Mouse (Mus musculus): ENCODE data around the gene Stk39. TPM values are rescaled to one million over a fixed set of nuclear protein-coding genes. Genes with fewer than 3 reads are reported as not detected.

The Stk39 gene
- total RNA-seq, 2 experiments from 2014 or later, result 47.8 to 54.7 TPM

DNA sequence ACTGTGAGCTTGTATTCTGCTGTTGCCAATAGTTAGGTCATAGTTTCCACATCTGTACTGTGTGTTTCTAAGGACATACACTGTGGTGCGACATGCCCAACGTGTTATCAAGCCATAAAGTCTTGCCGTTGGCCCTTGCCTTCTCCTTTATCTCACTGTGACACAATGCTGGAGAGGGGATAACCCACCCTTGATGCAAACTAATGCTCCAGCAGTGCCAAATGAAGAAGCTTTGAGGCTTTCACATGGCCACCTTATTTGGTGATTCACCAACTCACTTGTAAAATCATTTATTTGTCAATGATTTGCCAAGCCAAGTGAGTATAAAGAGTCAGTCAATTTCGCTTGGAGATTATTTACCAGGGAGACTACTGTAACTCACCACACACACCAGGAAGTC is 46.0 kb downstream of the Stk39 start:
- no peak for DNase-seq (ENCODE audit: low spot score in 2 of 2)

DNA sequence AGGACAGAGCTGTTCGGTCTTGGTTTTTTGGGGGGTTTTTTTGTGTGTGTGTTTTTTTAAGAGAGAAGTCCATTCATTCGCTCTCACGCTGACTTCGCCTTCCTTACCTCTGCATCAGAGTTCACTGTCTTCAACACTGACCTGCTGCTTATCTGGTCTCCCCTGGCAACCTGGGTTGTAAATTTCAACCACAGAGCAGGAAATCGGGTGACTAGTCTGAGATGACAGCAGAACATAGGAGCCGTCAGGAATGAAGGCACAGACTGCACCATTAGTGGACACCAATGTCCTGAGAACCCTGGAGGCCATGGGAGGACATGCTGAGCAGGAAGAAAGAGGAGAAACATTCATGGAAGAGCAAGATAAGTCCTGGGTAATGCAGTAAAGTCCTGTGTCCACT is 51.1 kb downstream of the Stk39 start:
- no peak for DNase-seq (ENCODE audit: low spot score in 2 of 2)

DNA sequence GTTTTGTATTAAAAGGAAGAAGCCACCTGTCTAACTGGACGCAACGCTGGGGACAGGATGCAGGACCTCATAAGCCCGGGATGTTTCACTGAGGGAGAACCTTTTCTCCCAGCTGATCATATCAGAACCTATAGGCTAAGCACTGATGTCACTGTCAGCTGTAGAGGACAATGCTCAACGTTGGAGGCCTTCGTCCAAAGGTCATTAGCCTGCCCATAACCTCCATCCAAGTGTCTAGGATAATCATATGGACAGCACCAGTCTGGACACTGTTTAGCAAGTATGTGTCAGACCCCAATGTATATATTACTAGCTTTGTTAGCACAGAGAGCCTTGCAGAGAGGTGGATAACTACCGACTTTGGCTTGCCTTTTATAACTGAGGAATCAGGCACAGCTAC is 51.8 kb downstream of the Stk39 start:
- no peak for DNase-seq (ENCODE audit: low spot score in 2 of 2)

DNA sequence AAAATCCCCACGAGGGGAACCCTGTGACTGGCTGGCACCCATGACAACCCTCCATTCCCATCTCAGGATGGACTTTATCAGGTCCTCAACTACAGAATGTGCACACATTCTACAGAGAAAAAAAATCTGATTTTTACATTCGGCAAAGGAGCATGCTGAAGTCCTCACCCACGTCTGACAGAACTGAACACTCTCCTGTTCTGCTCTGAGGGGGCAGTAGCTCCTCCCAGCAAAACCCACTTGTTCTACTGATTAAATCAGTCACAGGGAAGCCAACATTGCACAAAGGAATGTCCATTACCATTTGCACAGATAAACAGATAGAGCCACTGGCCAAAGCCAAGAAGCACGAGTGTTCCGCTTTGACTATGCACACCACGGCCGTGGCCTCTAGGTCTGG is 52.3 kb downstream of the Stk39 start:
- DNase-seq (ENCODE audit: low spot score in 2 of 2), result no peak

DNA sequence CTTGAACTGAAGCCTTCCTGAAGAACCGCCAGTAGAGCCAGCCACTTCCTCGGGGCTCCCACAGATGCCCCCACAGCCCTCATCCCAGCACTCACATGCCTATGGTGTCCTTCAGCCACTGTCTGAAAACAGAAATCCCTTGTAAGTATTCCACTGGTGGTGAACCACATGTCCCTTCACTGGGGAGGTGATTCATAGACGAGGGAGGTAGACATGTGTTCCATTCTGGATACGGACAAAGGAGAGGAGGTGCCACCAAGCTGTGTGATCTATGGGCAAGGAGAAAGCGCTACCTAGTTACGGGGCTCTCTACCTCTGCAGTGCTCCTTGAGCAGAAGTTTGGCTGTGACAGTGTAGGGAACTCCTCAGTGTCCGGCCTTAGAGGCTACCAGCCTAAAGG is 52.9 kb downstream of the Stk39 start:
- DNase-seq (ENCODE audit: low spot score in 2 of 2), result no peak

DNA sequence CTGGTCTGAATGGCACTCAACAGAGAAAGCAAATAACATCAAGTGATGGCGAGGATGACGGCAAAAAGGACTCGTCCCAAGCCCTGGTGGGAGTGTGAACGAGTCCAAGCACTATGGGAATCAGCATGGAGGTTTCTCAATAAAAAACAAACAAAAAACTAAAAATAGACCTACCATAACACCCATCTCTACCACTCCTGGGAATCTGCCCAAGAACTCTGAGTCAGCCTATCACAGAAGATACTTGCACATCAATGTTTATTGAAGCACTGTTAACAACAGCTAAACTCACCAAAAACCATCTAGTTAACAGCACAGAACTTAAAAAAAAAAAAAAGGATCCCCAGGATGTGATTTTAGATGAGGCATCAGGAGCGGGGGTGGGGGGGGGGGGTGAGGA is 55.0 kb downstream of the Stk39 start:
- no peak for DNase-seq (ENCODE audit: low spot score in 2 of 2)

DNA sequence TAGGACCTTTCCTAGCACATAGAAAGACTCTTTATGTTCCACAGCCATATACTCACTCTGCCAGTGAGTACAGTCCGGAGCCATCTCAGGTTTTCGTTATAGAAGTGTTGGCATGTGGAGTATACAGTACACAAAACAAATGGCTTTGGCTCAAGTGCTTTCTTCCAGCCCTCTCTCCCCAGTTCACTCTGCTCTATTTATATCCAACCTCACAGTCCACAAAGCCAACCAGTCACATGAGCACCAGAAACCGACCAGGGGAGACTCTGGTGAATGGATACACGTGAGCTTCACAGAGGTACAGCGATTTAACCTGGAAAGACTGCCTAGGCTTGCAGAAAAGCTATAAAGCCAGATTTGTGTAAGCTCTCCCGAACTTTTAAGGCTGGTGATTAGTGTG is 56.4 kb downstream of the Stk39 start:
- no peak for DNase-seq (ENCODE audit: low spot score in 2 of 2)

DNA sequence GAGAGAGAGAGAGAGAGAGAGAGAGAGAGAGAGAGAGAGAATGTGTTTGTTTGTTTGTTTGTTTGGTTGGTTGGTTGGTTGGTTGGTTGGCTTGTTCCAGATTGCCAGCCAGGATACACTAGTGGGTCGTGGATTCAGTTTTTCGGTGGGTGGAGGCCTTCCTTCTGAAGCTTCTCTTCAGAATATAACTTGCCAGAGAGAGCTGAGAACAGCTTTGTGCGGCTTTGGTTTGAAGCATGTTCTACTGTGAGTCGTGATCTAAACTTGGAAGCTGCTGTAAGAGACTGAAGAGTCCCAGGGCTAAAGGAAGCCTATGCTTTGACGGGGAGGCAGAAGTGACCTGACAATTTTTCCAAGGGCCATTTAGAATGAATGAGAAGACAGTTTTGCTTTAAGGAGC is 59.9 kb downstream of the Stk39 start:
- DNase-seq (ENCODE audit: low spot score in 2 of 2), result no peak

DNA sequence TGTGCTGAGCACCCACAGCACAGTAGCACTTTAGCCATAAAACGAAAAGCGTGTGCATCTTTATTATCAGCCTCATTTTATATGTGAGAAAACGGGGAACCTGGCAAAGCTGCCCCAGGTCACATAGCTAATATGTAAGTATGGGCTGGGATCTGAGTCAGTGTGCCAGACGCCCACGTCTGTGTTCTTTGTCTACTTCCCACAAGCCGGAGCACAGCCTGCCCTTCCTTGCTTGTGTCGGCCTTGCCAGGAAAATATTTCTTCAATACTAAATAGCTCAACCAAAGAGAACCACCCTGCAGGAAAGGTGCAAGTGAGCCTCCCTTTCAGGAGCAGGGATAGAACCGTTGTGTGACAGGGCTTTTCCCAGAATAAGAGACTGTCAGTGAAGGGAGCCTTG is 60.9 kb downstream of the Stk39 start:
- no peak for DNase-seq (ENCODE audit: low spot score in 2 of 2)

DNA sequence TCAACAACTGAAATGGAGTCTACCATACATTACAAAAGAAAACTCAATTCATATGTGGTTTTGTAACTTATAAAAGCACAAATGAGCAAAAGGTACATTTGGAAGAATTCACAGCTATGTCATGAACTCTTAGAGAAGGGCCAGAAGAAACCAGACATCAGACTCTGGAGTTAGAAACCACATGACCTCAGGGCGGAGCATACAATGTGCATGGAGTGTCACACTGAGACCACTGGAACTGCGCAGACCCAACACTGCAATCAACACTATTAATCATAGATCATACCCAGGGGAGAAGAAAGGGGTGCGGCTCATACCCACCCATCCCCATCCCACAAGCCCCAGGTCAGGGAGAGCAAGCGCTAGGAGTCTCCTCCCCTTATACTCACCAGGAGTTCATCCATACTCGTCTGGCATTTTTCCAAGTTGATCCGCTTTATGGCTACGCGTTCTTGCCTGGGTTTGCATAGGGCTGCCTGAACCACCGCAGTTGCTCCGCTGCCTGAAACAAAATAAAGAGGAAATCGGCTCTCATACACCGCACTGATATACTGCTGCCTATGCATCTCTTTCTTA is 62.3 kb downstream of the Stk39 start:
- DNase-seq (ENCODE audit: low spot score in 2 of 2), result no peak

DNA sequence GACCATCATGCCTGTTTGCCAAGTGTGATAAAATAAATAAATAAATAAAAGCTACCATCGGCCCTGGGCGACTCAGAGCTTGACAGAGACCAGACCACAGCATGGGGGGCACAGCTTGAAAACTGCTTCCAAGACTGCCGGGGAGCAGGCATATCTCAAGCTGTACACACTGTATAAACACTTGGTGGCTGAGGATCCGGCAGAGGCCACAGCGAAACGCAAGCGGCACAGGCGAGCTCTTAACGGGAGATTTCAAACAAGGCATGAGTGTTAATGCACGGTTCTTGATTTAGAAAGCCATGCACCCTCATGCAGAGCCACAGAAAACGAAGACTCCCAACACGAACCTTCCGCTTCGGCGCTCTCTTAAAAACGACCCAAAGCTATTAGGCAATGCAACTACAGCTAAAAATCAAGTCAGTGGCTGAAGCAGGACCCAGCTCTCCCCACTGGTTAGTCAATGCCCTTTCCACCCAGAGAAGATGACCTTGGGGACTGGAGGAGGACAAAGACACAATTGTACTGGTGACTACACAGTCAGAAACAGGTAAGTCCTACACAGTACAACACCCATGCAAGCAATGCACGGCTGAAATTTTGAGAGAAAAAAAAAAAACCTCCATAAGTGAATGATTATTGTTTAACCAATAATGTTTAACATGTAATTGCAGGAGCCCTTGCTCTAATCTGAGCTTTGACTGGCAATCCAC is 63.6 kb downstream of the Stk39 start:
- DNase-seq (ENCODE audit: low spot score in 2 of 2), result no peak

DNA sequence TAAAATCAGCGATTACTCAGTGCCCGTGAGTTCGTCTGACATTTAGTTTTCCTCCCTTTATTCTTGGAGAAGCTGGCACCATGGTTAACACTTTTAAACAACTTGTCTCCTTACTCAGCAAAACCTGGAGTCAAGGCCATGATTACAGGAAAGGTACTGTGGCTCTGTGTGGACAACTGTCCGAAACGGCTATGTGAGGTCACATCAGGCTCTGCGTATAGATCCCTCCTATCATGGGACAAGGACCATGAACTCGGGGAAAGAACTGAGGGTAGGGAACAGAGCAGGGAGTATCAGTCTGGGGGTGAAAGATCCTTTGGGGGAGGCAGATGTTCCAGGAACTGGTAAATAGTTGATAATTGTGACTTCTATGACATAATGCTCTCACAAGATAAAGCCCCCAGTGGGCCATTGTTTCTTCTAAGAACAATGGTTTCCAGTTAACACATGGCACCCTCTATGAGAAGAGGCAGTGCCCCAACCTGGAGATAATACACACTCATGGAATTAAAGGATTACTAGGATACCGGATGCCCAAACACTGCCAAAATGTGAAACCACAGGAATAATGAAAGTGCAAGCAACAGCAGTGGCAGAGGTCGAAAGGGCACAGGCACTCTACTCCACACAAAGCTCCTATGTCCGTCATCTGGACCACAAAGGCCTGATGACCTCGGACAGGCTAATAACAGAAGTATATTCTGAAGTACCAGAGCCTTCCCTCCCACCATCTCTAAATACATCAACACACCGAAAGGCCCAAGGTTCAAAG is 64.7 kb downstream of the Stk39 start:
- DNase-seq (ENCODE audit: low spot score in 2 of 2), result no peak

DNA sequence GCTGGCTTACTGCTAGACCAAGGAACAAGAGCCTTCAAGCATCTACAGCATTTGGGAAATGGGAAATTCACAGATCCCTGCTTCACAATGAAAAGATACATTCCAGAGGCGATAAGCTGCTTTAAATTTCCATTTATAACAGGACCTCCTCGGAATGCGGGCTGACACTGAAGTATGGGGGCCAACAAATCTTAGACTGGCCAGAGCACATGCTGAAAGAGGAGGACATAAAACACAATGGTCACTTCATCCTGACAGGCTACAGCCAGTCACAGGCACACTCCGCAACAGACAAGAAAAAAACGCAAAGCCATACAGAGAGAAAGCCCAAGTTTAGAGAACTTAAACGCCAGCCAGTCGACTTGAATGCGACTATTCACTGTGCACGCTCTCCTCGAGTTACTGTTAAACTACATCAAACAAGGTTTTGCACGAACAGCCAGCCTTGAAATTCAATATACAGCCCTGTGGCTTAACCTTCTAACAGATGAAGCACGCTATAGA is 65.4 kb downstream of the Stk39 start:
- no peak for DNase-seq (ENCODE audit: low spot score in 2 of 2)

DNA sequence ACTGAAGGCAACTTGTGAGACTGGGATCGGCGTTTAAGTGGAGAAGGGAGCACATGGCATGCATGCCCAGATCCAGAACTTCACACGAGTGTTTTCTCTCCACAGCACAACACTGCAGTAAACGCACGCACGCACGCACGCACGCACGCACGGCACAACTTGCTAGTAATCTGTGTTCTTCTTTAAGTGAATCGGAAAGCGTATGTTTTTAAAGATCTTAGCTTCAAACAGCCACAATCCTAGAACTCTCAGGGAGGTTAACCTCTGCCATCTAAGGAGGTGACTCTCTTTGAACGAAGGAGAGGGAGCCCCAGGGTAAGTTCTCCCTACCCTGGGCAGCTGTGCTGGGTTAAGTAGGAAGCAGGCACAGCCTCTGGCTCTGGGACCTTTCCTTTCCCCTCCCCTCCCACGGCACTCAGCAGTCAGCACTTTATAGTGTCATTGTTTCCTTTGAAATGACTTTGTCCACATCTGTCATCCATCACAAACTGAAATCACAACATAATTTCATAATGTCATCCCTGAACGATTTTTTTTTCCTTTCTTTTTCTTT is 66.8 kb downstream of the Stk39 start:
- no peak for DNase-seq (ENCODE audit: low spot score in 2 of 2)

DNA sequence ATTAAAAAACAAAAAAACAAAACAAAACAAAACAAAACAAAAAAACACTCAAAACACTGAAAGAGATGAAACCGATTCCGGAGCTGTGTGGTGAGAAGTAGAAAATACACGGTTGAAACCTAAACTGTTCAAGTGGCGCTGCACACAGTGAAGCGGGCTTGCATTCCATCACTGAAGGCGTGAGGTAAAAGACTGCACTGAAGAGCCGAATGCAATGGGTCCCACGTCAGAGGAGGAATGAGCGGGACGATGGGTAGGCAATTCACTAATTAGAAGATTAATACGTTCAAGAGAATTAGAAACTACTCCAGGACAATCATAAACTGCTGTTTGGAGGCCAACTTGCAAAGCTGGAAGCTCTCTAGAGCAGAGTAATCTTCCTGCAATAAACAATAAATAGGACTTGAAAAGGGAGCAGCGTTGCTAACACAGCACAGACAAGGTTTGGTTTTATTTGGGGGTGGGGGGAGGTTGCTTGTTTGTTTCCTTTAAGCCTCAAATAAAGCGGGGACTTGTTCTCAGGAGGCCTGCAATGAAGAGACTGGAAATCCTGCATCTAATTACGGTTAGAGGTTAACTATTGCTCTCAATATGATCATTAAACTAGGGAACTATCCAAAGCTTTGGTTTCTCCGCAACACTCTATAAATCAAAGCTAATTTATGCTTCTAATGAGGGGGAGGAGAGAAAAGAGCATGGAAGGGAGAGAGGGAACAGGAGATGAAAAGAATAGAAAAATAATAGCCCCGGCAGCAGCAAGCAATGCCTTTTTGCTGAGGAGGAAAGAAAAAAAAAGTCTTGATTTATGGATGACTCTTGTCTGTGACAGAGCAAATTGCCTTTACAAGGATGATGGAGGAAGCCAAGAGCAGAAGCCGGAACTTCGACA is 67.5 kb downstream of the Stk39 start:
- no peak for DNase-seq (ENCODE audit: low spot score in 2 of 2)

DNA sequence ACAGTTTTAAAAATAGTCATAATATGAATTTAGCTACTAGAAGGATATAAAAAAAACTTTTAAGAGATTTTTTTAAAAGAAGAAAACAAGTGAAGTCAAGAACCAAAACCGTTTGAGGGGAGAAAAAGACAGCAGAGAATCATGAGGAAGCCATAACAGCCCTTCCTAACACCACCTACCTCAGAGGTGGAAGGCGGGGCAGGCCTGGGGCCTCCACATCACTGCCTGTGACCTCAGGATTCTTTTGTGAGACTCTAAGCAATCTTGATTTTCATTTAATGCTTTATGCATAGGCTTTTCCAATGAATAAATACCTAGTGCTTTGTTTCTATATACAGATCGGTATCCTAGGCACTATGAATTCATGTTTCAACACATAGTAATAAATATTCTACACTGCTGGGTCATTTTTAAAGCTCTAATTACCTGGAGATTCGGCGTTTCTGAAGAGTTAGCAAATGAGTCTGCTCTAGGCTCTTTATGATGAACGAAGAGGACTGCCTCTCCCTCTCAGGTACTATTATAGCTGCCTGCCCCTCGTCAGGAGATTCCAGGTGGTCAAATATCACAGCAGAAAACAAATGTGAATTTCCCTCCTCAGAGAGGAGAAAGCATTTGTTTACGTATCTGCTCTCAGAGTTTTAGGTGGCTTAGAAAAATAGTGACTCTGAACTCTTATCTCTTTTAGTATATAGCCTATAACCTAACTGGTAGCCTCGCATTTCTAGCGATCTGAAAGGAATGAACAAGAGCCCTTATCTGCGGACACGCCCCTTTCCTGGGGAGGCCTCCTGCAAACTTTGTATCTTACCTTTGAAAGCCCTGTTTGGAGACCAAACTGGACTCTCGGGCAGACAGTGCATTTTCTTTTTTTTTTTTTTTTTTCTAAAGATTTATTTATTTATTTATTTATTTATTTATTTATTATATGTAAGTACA is 78.2 kb downstream of the Stk39 start:
- no peak for DNase-seq (ENCODE audit: low spot score in 2 of 2)

DNA sequence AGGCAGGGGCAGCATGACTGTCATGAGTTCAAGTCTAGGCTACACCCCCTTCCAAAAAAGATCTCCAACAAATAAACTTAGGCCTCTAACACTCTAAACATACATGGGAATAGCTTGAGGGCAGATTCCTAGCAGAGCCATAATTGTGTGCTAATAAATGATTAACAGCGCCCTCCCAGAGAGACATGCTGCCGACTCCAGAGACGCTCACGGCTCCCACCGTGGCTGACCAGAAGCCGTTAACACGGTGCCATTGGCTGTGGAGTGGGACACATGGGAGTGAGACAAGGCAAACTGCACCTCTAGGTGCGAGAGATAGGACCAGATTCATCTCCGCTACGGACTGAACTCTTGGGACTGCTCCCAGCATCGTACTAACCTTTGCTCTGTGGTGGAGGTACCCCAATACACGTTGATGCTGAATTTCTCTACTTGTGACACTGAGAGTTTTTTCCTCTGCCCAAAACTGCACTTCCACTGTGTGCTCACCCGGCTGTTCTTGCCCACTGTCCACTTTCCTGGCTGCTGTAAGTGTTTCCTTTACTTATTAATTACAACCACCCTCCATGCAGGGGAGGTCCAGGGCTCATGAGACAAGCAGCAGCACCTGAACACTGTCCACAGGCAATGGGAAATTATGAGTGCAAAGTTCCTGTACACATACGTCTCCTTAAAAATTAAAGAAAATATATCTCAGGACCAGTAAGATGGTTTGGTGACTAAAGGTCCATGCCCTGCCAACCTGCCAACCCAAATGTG is 84.1 kb downstream of the Stk39 start:
- DNase-seq (ENCODE audit: low spot score in 2 of 2), result no peak

DNA sequence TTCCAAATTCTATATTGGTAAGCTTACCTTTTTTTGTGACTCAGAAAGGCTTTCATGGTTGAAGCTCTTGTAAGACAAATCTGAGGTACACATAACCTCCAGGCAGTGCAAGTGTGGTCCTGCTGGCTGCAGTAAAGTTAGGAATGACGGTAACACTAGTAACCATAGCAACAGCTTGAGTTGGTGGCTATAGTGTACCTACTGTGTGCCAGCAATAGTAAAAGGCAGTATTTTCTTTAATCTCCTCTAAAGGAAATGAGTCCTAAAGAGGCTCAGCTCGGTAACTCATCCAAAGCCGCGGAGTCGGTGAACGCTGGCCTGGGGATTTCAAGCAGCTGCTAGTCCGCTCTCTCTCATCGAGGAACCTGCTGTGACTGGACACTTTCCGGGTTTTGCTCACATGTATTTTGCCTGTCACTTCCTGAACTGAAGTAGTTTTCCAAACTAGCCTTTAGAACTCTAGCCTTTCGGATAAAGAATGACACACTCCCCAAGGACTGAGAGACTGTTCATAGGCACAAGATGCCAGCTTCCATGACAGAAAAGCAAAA is 85.7 kb downstream of the Stk39 start:
- no peak for DNase-seq (ENCODE audit: low spot score in 2 of 2)

All from layer of hippocampus, postnatal 10 days (tissue).